Mouse (Mus musculus) ES-E14 (cell line): ENCODE data around the gene Polr2b. TPM values are rescaled to one million over a fixed set of nuclear protein-coding genes. Genes with fewer than 3 reads are reported as not detected.

Experiments used
- DNase-seq: peaks from one replicate; pipeline ENCODE4 v3.0.0-alpha.2; 2013; ENCODE audit warnings: low read depth, low spot score
- H3K27ac ChIP-seq: 2 replicates; pipeline ENCODE4 v1.5.1; 2012; ENCODE audit warnings: low read depth, mild to moderate bottlenecking, low read length, moderate library complexity, mixed read lengths; ENCODE audit not compliant: poor library complexity, insufficient read depth, severe bottlenecking
- H3K36me3 ChIP-seq: 2 replicates; pipeline ENCODE4 v1.6.1; 2012; ENCODE audit warnings: mild to moderate bottlenecking, low read length, moderate library complexity, mixed read lengths; ENCODE audit not compliant: control insufficient read depth, poor library complexity, insufficient read depth, severe bottlenecking
- H3K4me1 ChIP-seq, 2 experiments: fragments of 150-350 bp in 1 of 2; sonication (generic) in 1 of 2; 2 replicates each; pipeline ENCODE4 v1.6.1; 2012; ENCODE audit warnings: low read length in 2 of 2, mild to moderate bottlenecking in 1 of 2, mixed read lengths in 1 of 2; ENCODE audit not compliant: control insufficient read depth in 2 of 2, insufficient read depth in 2 of 2, poor library complexity in 1 of 2
- H3K4me3 ChIP-seq, 2 experiments: fragments of 150-350 bp in 1 of 2; sonication (generic) in 1 of 2; 2 replicates each; pipeline ENCODE4 v1.5.1; 2012; ENCODE audit warnings: low read length in 2 of 2, low read depth in 1 of 2, mild to moderate bottlenecking in 1 of 2, mixed read lengths in 1 of 2; ENCODE audit not compliant: insufficient read depth in 1 of 2, poor library complexity in 1 of 2, severe bottlenecking in 1 of 2
- H3K9ac ChIP-seq: 2 replicates; pipeline ENCODE4 v1.6.1; 2012; ENCODE audit warnings: low read depth, mild to moderate bottlenecking, low read length, mixed read lengths; ENCODE audit not compliant: poor library complexity, insufficient read depth, severe bottlenecking
- H3K9me3 ChIP-seq: fragments of 150-350 bp; sonication (generic); 2 replicates; pipeline ENCODE4 v1.6.1; 2012; ENCODE audit warnings: low read depth, mild to moderate bottlenecking, low read length; ENCODE audit not compliant: control insufficient read depth, insufficient read depth
- CHD2 ChIP-seq: IDR thresholded peaks from 2 replicates; pipeline ENCODE4 v1.6.1; 2014; ENCODE audit warnings: mild to moderate bottlenecking, low read depth, low read length, inconsistent platforms
- HCFC1 ChIP-seq: IDR thresholded peaks from 2 replicates; pipeline ENCODE4 v1.6.1; 2012; ENCODE audit warnings: low read length, inconsistent platforms, borderline replicate concordance; ENCODE audit not compliant: insufficient read depth
- MAFK ChIP-seq: IDR thresholded peaks from 2 replicates; pipeline ENCODE4 v1.6.1; 2014; ENCODE audit warnings: mild to moderate bottlenecking, low read depth, low read length, inconsistent platforms; ENCODE audit not compliant: insufficient read depth
- ZC3H11A ChIP-seq: IDR thresholded peaks from 2 replicates; pipeline ENCODE4 v1.6.1; 2012; ENCODE audit warnings: low read depth, mild to moderate bottlenecking, inconsistent platforms, low read length, borderline replicate concordance
- ZNF384 ChIP-seq: IDR thresholded peaks from 2 replicates; pipeline ENCODE4 v1.6.1; 2012; ENCODE audit warnings: low read depth, low read length, inconsistent platforms
- in situ Hi-C, 2 experiments: fragments of 600-800 bp; cut with MboI; formaldehyde crosslinking; loops; one replicate each; pipeline ENCODE4 v1.15.1; 2025; ENCODE audit warnings: low sequenced_read_pairs in 2 of 2, inconsistent platforms in 1 of 2; ENCODE audit not compliant: unreplicated experiment in 2 of 2
- total RNA-seq: library from RNA; depleted of rRNA; stranded (reverse); fragments of 300-350 nt; gene quantifications from 2 replicates; pipeline ENCODE4 v1.2.3, GENCODE M21; 2012

Gene Polr2b
- total RNA-seq, 1 experiment = 184 TPM

- H3K4me1 ChIP-seq = peaks cover 0 to 3% of the 10 kb centered on the region in 2 experiments; a peak in 1 of 4 replicates
- no peak overlapping the region for H3K4me3 ChIP-seq
- no peak for DNase-seq
- in situ Hi-C loops = no loop called here
- H3K9ac ChIP-seq = no peak overlapping the region
- H3K36me3 ChIP-seq = peaks cover 7% of the 10 kb centered on the region
- TF ChIP-seq MAFK = no peak
- TF ChIP-seq CHD2 = no peak
- TF ChIP-seq ZNF384 = no peak
- no peak overlapping the region for H3K27ac ChIP-seq
- H3K9me3 ChIP-seq = no peaks in the 10 kb centered on the region
Observed at GRCm38 (mm10) chr5:77314986-77315385, 5.0 kb downstream of the Polr2b start.

- no peak for DNase-seq
- H3K9ac ChIP-seq = no peak overlapping the region
- H3K27ac ChIP-seq = no peak overlapping the region
- H3K36me3 ChIP-seq = peaks cover 35% of the 10 kb centered on the region
- no peaks in the 10 kb centered on the region for H3K4me1 ChIP-seq
- in situ Hi-C loops = no loop called here
- H3K4me3 ChIP-seq = no peak overlapping the region
- no peak for TF ChIP-seq CHD2
- no peak for TF ChIP-seq HCFC1
- no peaks in the 10 kb centered on the region for H3K9me3 ChIP-seq
Observed at GRCm38 (mm10) chr5:77324936-77325335, 15.0 kb downstream of the Polr2b start.

- Histone ChIP-seq H3K4me1 (no peaks in the 10 kb centered on the region), H3K36me3 (peaks cover 25% of the 10 kb centered on the region)
- in situ Hi-C loops = no loop called here
Observed at GRCm38 (mm10) chr5:77330154-77330553, 20.2 kb downstream of the Polr2b start.

GRCm38 (mm10) chr5:77340033-77340432 lies 30.1 kb downstream of the Polr2b start:
- no peak overlapping the region for H3K9ac ChIP-seq

More at GRCm38 (mm10) chr5:77330154-77330553, 20.2 kb downstream of the Polr2b start:
- no peak for TF ChIP-seq ZC3H11A
- 0 out of 2 replicates have a peak, but pooled peaks have one; percentile 33 for TF ChIP-seq MAFK
- Histone ChIP-seq H3K27ac (no peak overlapping the region), H3K9ac (no peak overlapping the region), H3K4me3 (no peak overlapping the region), H3K9me3 (no peaks in the 10 kb centered on the region)
- no peak for DNase-seq

GRCm38 (mm10) chr5:77348901-77349300 lies 39.0 kb downstream of the Polr2b start:
- Histone ChIP-seq H3K4me1 (no peaks in the 10 kb centered on the region; a peak in 1 of 4 replicates), H3K9me3 (no peaks in the 10 kb centered on the region), H3K36me3 (peaks cover 31% of the 10 kb centered on the region), H3K9ac (no peak overlapping the region), H3K4me3 (no peak overlapping the region), H3K27ac (no peak overlapping the region)
- TF ChIP-seq MAFK = no peak
- no peak for TF ChIP-seq ZC3H11A
- TF ChIP-seq CHD2 = no peak
- TF ChIP-seq ZNF384 = no peak
- TF ChIP-seq HCFC1 = no peak
- in situ Hi-C loops = no loop called here
- DNase-seq = no peak

More at GRCm38 (mm10) chr5:77340033-77340432, 30.1 kb downstream of the Polr2b start:
- H3K36me3 ChIP-seq = peaks cover 49% of the 10 kb centered on the region
- TF ChIP-seq HCFC1 (no peak), CHD2 (no peak), ZC3H11A (no peak), ZNF384 (no peak), MAFK (no peak)
- in situ Hi-C loops = no loop called here
- 0 out of 2 replicates have a peak overlapping the region, but pooled peaks have one; percentile 6 for H3K27ac ChIP-seq
- no peaks in the 10 kb centered on the region for H3K9me3 ChIP-seq
- no peak overlapping the region for H3K4me3 ChIP-seq
- DNase-seq = no peak
- H3K4me1 ChIP-seq = no peaks in the 10 kb centered on the region
